Mouse (Mus musculus) spleen, adult 2 months (tissue): ENCODE measurements around the gene Nploc4.

Experiments used
- CTCF ChIP-seq: fragments of 200-500 bp; IDR thresholded peaks from 2 replicates; pipeline ENCODE4 v1.5.1; 2011; ENCODE audit warnings: mild to moderate bottlenecking, inconsistent platforms; ENCODE audit not compliant: insufficient read depth, insufficient read length, insufficient replicate concordance; ENCODE audit errors: extremely low read depth
- POLR2A ChIP-seq: fragments of 200-500 bp; IDR thresholded peaks from 2 replicates; pipeline ENCODE4 v1.6.1; 2011; ENCODE audit warnings: low read depth, low read length, inconsistent platforms

DNA sequence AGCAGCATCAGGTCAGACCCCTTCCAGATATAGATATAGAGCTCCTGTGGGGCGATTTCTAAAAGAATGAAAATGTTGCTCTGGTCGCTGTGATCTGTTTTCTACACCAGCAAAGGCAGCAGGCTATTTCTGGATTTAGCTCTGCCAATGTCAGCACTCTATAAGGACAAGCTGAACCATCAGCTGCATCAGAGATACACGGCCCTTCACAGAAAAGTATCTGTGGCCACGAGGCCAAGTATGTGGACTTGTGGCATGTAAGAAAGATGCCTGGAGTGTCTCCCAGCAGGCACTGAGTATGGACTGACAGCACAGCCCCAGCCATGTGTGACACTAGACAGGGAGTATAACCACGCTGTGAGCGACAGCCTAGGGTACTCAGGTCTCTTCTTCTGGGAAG, 50.9 kb downstream of the Nploc4 start:
- TF ChIP-seq CTCF (no peak), POLR2A (no peak)
